Mouse (Mus musculus) adrenal gland, postnatal 36 days (tissue): ENCODE measurements around the gene Npb. TPM values are rescaled to one million over a fixed set of nuclear protein-coding genes. Genes with fewer than 3 reads are reported as not detected.

Source experiments
- DNase-seq, 2 experiments: peaks; one replicate each; pipeline ENCODE4 v3.0.0; 2021; ENCODE audit warnings: mixed read lengths in 1 of 2
- microRNA-seq: library from miRNA; unstranded; fragments of <30 nt; microRNA quantifications from one replicate; pipeline ENCODE4 v1.2.0, GENCODE M21; 2021
- total RNA-seq, 2 experiments: library from RNA; stranded (reverse); gene quantifications; 2 replicates each; pipeline ENCODE4 v1.2.3; 2021

The Npb gene
- total RNA-seq, 2 experiments from 2014 or later: 1.6 TPM; not detected in 1

GRCm38 (mm10) chr11:120630881-120631725 lies 22.8 kb downstream of the Npb start:
- DNase-seq: no peak

GRCm38 (mm10) chr11:120631726-120632448 lies 23.6 kb downstream of the Npb start:
- DNase-seq: no peak

- peak; percentile 90 to 92 for DNase-seq
Measured at GRCm38 (mm10) chr11:120632559-120633519, 24.6 kb downstream of the Npb start.

- peak; percentile 95 for DNase-seq
Measured at GRCm38 (mm10) chr11:120633520-120634343, 25.5 kb downstream of the Npb start, which contains the start of gene Mafg. TSS of gene Mafg (minus strand) at chr11:120633600.

GRCm38 (mm10) chr11:120634810-120635209 lies 26.5 kb downstream of the Npb start:
- DNase-seq: no peak

- no peak for DNase-seq
Measured at GRCm38 (mm10) chr11:120641255-120641654, 33.0 kb downstream of the Npb start.

GRCm38 (mm10) chr11:120641869-120642268 lies 33.6 kb downstream of the Npb start:
- no peak for DNase-seq

- DNase-seq: peak in 1 of 2 experiments; percentile 29
Measured at GRCm38 (mm10) chr11:120642939-120643600, 34.8 kb downstream of the Npb start.

- DNase-seq: peak; percentile 96
Measured at GRCm38 (mm10) chr11:120643601-120643987, 35.3 kb downstream of the Npb start, which contains the start of gene Pycr1. TSS of gene Pycr1 (minus strand) at chr11:120643769.

- DNase-seq: no peak
Measured at GRCm38 (mm10) chr11:120647047-120647830, 39.0 kb downstream of the Npb start.

GRCm38 (mm10) chr11:120648001-120648476 lies 39.8 kb downstream of the Npb start, which contains the start of gene Myadml2:
TSS of gene Myadml2 (minus strand) at chr11:120648158.
- DNase-seq: peak in 1 of 2 experiments; percentile 38

GRCm38 (mm10) chr11:120651872-120652271 lies 43.6 kb downstream of the Npb start:
- DNase-seq: no peak

GRCm38 (mm10) chr11:120654741-120655140 lies 46.5 kb downstream of the Npb start:
- DNase-seq: no peak

- DNase-seq: no peak
Measured at GRCm38 (mm10) chr11:120657301-120657700, 49.0 kb downstream of the Npb start.

Small RNA genes lying within 50 kb of the gene (microRNA-seq; reads per million reads assigned to microRNA genes)
- 1.5 reads per million for gene Mir6936

Other genes starting within 250 kb of the Npb start
- under 1 TPM in 1 of 2 experiments, not detected in 1; 0.59 TPM for gene Fscn2, start 246.9 kb upstream of the Npb start, total RNA-seq
- 10 to 100 TPM; 21.3 to 32.1 TPM for gene Faap100, start 229.7 kb upstream of the Npb start, total RNA-seq
- 100 to 1,000 TPM in 1 of 2 experiments, 10 to 100 TPM in 1; 86.2 to 101 TPM for gene Nploc4, start 170.8 kb upstream of the Npb start, total RNA-seq
- 1 to 10 TPM in 1 of 2 experiments, not detected in 1; 2.6 TPM for gene Tspan10, start 165.8 kb upstream of the Npb start, total RNA-seq
- gene Pde6g, start 155.0 kb upstream of the Npb start, total RNA-seq: under 1 TPM; 0.53 to 0.66 TPM
- gene Oxld1, start 150.4 kb upstream of the Npb start, total RNA-seq: 10 to 100 TPM; 28.0 to 41.4 TPM
- gene Ccdc137, start 150.4 kb upstream of the Npb start, total RNA-seq: 10 to 100 TPM; 24.7 to 33.3 TPM
- gene Arl16, start 140.9 kb upstream of the Npb start, total RNA-seq: 10 to 100 TPM; 18.4 to 22.3 TPM
- 100 to 1,000 TPM; 110 to 111 TPM for gene Mrpl12, start 123.9 kb upstream of the Npb start, total RNA-seq
- 100 to 1,000 TPM; 105 to 115 TPM for gene Slc25a10, start 116.6 kb upstream of the Npb start, total RNA-seq
- gene Gcgr, start 77.8 kb upstream of the Npb start, total RNA-seq: 1 to 10 TPM in 1 of 2 experiments, under 1 TPM in 1; 0.86 to 1.9 TPM
- gene Mcrip1, start 58.8 kb upstream of the Npb start, total RNA-seq: 10 to 100 TPM; 58.0 to 73.4 TPM
- gene Ppp1r27, start 57.3 kb upstream of the Npb start, total RNA-seq: 1 to 10 TPM in 1 of 2 experiments, under 1 TPM in 1; 0.56 to 1.3 TPM
- gene P4hb, start 35.2 kb upstream of the Npb start, total RNA-seq: 100 to 1,000 TPM; 490 to 574 TPM
- gene Arhgdia, start 26.9 kb upstream of the Npb start, total RNA-seq: 100 to 1,000 TPM; 348 to 361 TPM
- 10 to 100 TPM; 97.0 to 99.2 TPM for gene Alyref, start 10.1 kb upstream of the Npb start, total RNA-seq
- gene Anapc11, start 10.1 kb upstream of the Npb start, total RNA-seq: 100 to 1,000 TPM in 1 of 2 experiments, 10 to 100 TPM in 1; 86.0 to 102 TPM
- gene Pcyt2, start 9.5 kb downstream of the Npb start, total RNA-seq: 100 to 1,000 TPM; 212 to 312 TPM
- 10 to 100 TPM; 49.6 to 67.0 TPM for gene Sirt7, start 16.8 kb downstream of the Npb start, total RNA-seq
- 10 to 100 TPM; 50.4 to 78.6 TPM for gene Mafg, start 25.1 kb downstream of the Npb start, total RNA-seq
- gene Pycr1, start 35.3 kb downstream of the Npb start, total RNA-seq: 1 to 10 TPM; 1.1 to 1.5 TPM
- not detected for gene Myadml2, start 39.7 kb downstream of the Npb start, total RNA-seq
- gene Notum, start 52.7 kb downstream of the Npb start, total RNA-seq: 1 to 10 TPM; 8.5 to 9.8 TPM
- gene Aspscr1, start 64.5 kb downstream of the Npb start, total RNA-seq: 10 to 100 TPM; 71.1 to 95.1 TPM
- 10 to 100 TPM; 52.1 to 60.4 TPM for gene Cenpx, start 105.3 kb downstream of the Npb start, total RNA-seq
- gene Lrrc45, start 105.4 kb downstream of the Npb start, total RNA-seq: 10 to 100 TPM; 24.3 to 27.7 TPM
- 10 to 100 TPM in 1 of 2 experiments, 1 to 10 TPM in 1; 8.2 to 17.0 TPM for gene Rac3, start 113.0 kb downstream of the Npb start, total RNA-seq
- 10 to 100 TPM; 31.8 to 77.7 TPM for gene Dcxr, start 118.8 kb downstream of the Npb start, total RNA-seq
- 1 to 10 TPM; 5.0 to 7.8 TPM for gene Cbr2, start 123.6 kb downstream of the Npb start, total RNA-seq
- 10 to 100 TPM in 1 of 2 experiments, 1 to 10 TPM in 1; 6.0 to 13.1 TPM for gene Hmga1b, start 154.3 kb downstream of the Npb start, total RNA-seq
- 10 to 100 TPM; 19.2 to 19.7 TPM for gene Rfng, start 175.7 kb downstream of the Npb start, total RNA-seq
- gene Gps1, start 175.8 kb downstream of the Npb start, total RNA-seq: 100 to 1,000 TPM; 139 to 142 TPM
- 10 to 100 TPM; 57.2 to 59.6 TPM for gene Dus1l, start 187.9 kb downstream of the Npb start, total RNA-seq
- gene Fasn, start 216.1 kb downstream of the Npb start, total RNA-seq: 1,000 to 10,000 TPM; 1,954 to 2,603 TPM